ENCODE assay signal across 23 mouse cellular contexts in genomic region chr3:152949233-152949777, GRCm38 (mm10). TPM values are rescaled to one million over a fixed set of nuclear protein-coding genes. Genes with fewer than 3 reads are reported as not detected.
DNase-seq lines count a peak whose midpoint lies in the region; ATAC-seq and TF ChIP-seq lines count a peak whose summit lies in the region.
"Had no signal": no experiment of that assay in that cellular context is flagged by ENCODE, and none has a peak within 500 bp of the region (broad histone marks: within the 10 kb centered on the region; RNA-seq: fewer than 3 reads in every experiment).

No protein-coding gene starts in this region.

- 0 out of 2 replicates have a peak, but pooled peaks cover 3% of the 10 kb centered on the region for H3K4me1 ChIP-seq in kidney, embryonic 15.5 days
- peaks cover 17 to 55% of the 10 kb centered on the region in 2 experiments for H3K4me1 ChIP-seq in MEL (ENCODE audit: control insufficient read depth in 1 of 2, insufficient read depth in 2 of 2, low read length in 2 of 2)
- H3K4me1 ChIP-seq in liver, embryonic 16.5 days (ENCODE audit: control insufficient read depth, low read depth, low read length): no peaks in the 10 kb centered on the region; the same call in 1 of the 2 replicates
- H3K4me1 ChIP-seq: forebrain, embryonic 13.5 days had no signal

- no peak overlapping the region for H3K4me2 ChIP-seq in kidney, embryonic 15.5 days
- H3K4me2 ChIP-seq in liver, embryonic 16.5 days (ENCODE audit: low read depth, low read length): no peak overlapping the region
- H3K4me2 ChIP-seq: forebrain, embryonic 13.5 days; hindbrain, embryonic 12.5 days; liver, embryonic 13.5 days; neural tube, embryonic 15.5 days had no signal

- no peaks in the 10 kb centered on the region for H3K27me3 ChIP-seq in kidney, embryonic 15.5 days
- H3K27me3 ChIP-seq in MEL (ENCODE audit: control insufficient read depth in 1 of 2, insufficient read depth in 2 of 2, low read length in 2 of 2): no peaks in the 10 kb centered on the region
- H3K27me3 ChIP-seq in liver, embryonic 16.5 days (ENCODE audit: control insufficient read depth, insufficient read depth, low read depth, low read length): no peaks in the 10 kb centered on the region
- H3K27me3 ChIP-seq: CH12.LX; forebrain, embryonic 13.5 days; hindbrain, embryonic 12.5 days; liver, embryonic 13.5 days; neural tube, embryonic 15.5 days had no signal

- peak; percentile 54; the same call in 1 of the 2 replicates for ATAC-seq in kidney, embryonic 15.5 days (replicated peaks; ENCODE audit: low FRiP score)
- 0 out of 2 replicates have a peak, but pooled peaks have one; percentile 16 for ATAC-seq in liver, embryonic 16.5 days (ENCODE audit: low read depth)

- DNase-seq in kidney, postnatal 10 days: no peak
- DNase-seq in lung, postnatal 10 days: peak; percentile 7
- DNase-seq in lung, postnatal 25 days (ENCODE audit: low spot score): no peak
- peak; percentile 71 for DNase-seq in MEL (ENCODE audit: low read depth, low spot score)
- DNase-seq: adrenal gland, adult 8-10 months; B cell, adult 2 months; cerebellum, adult 8-10 months; cerebellum, postnatal 25 days; gastrocnemius, postnatal 10 days; kidney, adult 11 months; layer of hippocampus, adult 9-11 months; liver, embryonic 13.5 days; midbrain, embryonic 14.5 days; retina, postnatal 1 day; right cerebral cortex, postnatal 14 days had no signal

- no peak overlapping the region for H3K4me3 ChIP-seq in kidney, embryonic 15.5 days (replicated peaks)
- peak overlapping the region; percentile 27 to 30 for H3K4me3 ChIP-seq in MEL (ENCODE audit: control insufficient read depth in 1 of 2, insufficient read depth in 1 of 2, low read depth in 2 of 2, low read length in 2 of 2)
- no peak overlapping the region for H3K4me3 ChIP-seq in liver, embryonic 16.5 days (ENCODE audit: low read depth, low read length)
- H3K4me3 ChIP-seq: forebrain, embryonic 13.5 days; hindbrain, embryonic 12.5 days; liver, embryonic 13.5 days; neural tube, embryonic 15.5 days had no signal

- no peak overlapping the region for H3K27ac ChIP-seq in kidney, embryonic 15.5 days
- H3K27ac ChIP-seq in MEL (ENCODE audit: control insufficient read depth, low read depth, low read length): peak overlapping the region; percentile 99
- H3K27ac ChIP-seq in liver, embryonic 16.5 days (ENCODE audit: low read length): no peak overlapping the region
- H3K27ac ChIP-seq: forebrain, embryonic 13.5 days; hindbrain, embryonic 12.5 days; kidney, postnatal 0 days; liver, embryonic 13.5 days; neural tube, embryonic 15.5 days had no signal

- no peak; a peak in 1 of 4 replicates for TF ChIP-seq POLR2A in MEL (IDR thresholded peaks at IDR 0.05; ENCODE audit: control insufficient read depth in 1 of 2, insufficient read depth in 1 of 2, low read depth in 1 of 2, low read length in 2 of 2, poor library complexity in 1 of 2)

- WGBS in kidney, embryonic 15.5 days: 93% methylated on average over 15 of the region's 15 CpGs
- 66% methylated on average over 15 of the region's 15 CpGs for WGBS in liver, embryonic 16.5 days (ENCODE audit: insufficient replicate concordance)

- no peak for TF ChIP-seq EP300 in MEL (IDR thresholded peaks at IDR 0.05; ENCODE audit: low read depth in 1 of 2, low read length in 2 of 2)

- H3K9ac ChIP-seq in kidney, embryonic 15.5 days: no peak overlapping the region
- H3K9ac ChIP-seq in MEL (ENCODE audit: control insufficient read depth, low read depth, low read length, poor library complexity, severe bottlenecking): peak overlapping the region; percentile 47
- H3K9ac ChIP-seq in liver, embryonic 16.5 days (ENCODE audit: low read depth, low read length): no peak overlapping the region
- H3K9ac ChIP-seq: forebrain, embryonic 13.5 days; hindbrain, embryonic 12.5 days; liver, embryonic 13.5 days; neural tube, embryonic 15.5 days had no signal

- TF ChIP-seq CTCF in MEL (IDR thresholded peaks at IDR 0.05 in 2 of 3, conservative IDR thresholded peaks at IDR 0.05 in 1 of 3; ENCODE audit: control insufficient read depth in 1 of 3, insufficient read depth in 1 of 3, low read depth in 2 of 3, low read length in 3 of 3, poor library complexity in 1 of 3, severe bottlenecking in 1 of 3): peak in 2 of 3 experiments; percentile 11 to 25; a peak in 3 of 6 replicates

- TF ChIP-seq RAD21 in MEL (IDR thresholded peaks at IDR 0.05; ENCODE audit: low read depth, low read length): no peak

- H3K36me3 ChIP-seq in kidney, embryonic 15.5 days: no peaks in the 10 kb centered on the region
- peaks cover 0 to 33% of the 10 kb centered on the region in 2 experiments; a peak in 2 of 4 replicates for H3K36me3 ChIP-seq in MEL (ENCODE audit: control insufficient read depth in 1 of 2, insufficient read depth in 2 of 2, low read length in 2 of 2)
- no peaks in the 10 kb centered on the region for H3K36me3 ChIP-seq in liver, embryonic 16.5 days (ENCODE audit: control insufficient read depth, insufficient read depth)
- H3K36me3 ChIP-seq: hindbrain, embryonic 12.5 days; liver, embryonic 13.5 days; neural tube, embryonic 15.5 days had no signal

- no peaks in the 10 kb centered on the region for H3K9me3 ChIP-seq in kidney, embryonic 15.5 days (replicated peaks)
- no peaks in the 10 kb centered on the region for H3K9me3 ChIP-seq in MEL (replicated peaks; ENCODE audit: insufficient read depth, low read length)
- H3K9me3 ChIP-seq in liver, embryonic 16.5 days (replicated peaks; ENCODE audit: control insufficient read depth, low read length): no peaks in the 10 kb centered on the region
- H3K9me3 ChIP-seq: forebrain, embryonic 13.5 days; hindbrain, embryonic 12.5 days; liver, embryonic 13.5 days; neural tube, embryonic 15.5 days had no signal

- no peaks in the 10 kb centered on the region for H3K79me2 ChIP-seq in MEL (ENCODE audit: control insufficient read depth, insufficient read depth, low read length, poor library complexity)

TF ChIP-seq in MEL, 35 proteins besides CTCF, POLR2A, EP300 and RAD21 (continues in another document):
- TF ChIP-seq BHLHE40 (IDR thresholded peaks at IDR 0.05; ENCODE audit: borderline replicate concordance, low read depth, low read length): no peak
- peak; percentile 73; the same call in 1 of the 2 replicates for TF ChIP-seq MAX (IDR thresholded peaks at IDR 0.05; ENCODE audit: low read length)
- no peak for TF ChIP-seq MEF2A (IDR thresholded peaks at IDR 0.05; ENCODE audit: extremely low read depth, insufficient replicate concordance, low read depth, low read length, poor library complexity, severe bottlenecking)
- no peak for TF ChIP-seq MAFK (IDR thresholded peaks at IDR 0.05; ENCODE audit: borderline replicate concordance, low read depth, low read length)
- TF ChIP-seq TBP (IDR thresholded peaks at IDR 0.05; ENCODE audit: low read depth, low read length): no peak
- no peak for TF ChIP-seq USF1 (IDR thresholded peaks at IDR 0.05; ENCODE audit: low read depth, low read length)
- no peak for TF ChIP-seq UBTF (IDR thresholded peaks at IDR 0.05; ENCODE audit: borderline replicate concordance, insufficient read depth, low read depth, low read length)
- TF ChIP-seq NELFE (IDR thresholded peaks at IDR 0.05; ENCODE audit: low read depth, low read length): peak; percentile 40; the same call in 1 of the 2 replicates
- no peak for TF ChIP-seq GABPA (IDR thresholded peaks at IDR 0.05; ENCODE audit: low read depth, low read length)
- TF ChIP-seq JUND (IDR thresholded peaks at IDR 0.05; ENCODE audit: low read depth, low read length): no peak
- TF ChIP-seq TCF12 (IDR thresholded peaks at IDR 0.05; ENCODE audit: low read depth, low read length): 0 out of 2 replicates have a peak, but pooled peaks have one; percentile 5
- TF ChIP-seq TAL1 (IDR thresholded peaks at IDR 0.05; ENCODE audit: low read length): no peak
- no peak for TF ChIP-seq MYB (IDR thresholded peaks at IDR 0.05; ENCODE audit: low read depth, low read length)
- TF ChIP-seq MAZ (IDR thresholded peaks at IDR 0.05; ENCODE audit: low read depth, low read length): no peak
- 0 out of 2 replicates have a peak, but pooled peaks have one; percentile 18 for TF ChIP-seq MYC (IDR thresholded peaks at IDR 0.05; ENCODE audit: low read depth, low read length)
- TF ChIP-seq SMC3 (IDR thresholded peaks at IDR 0.05; ENCODE audit: low read depth, low read length): no peak
- 0 out of 2 replicates have a peak, but pooled peaks have one; percentile 8 for TF ChIP-seq ZC3H11A (IDR thresholded peaks at IDR 0.05; ENCODE audit: low read depth, low read length)
- 0 out of 2 replicates have a peak, but pooled peaks have one; percentile 53 for TF ChIP-seq CHD1 (IDR thresholded peaks at IDR 0.05; ENCODE audit: low read depth, low read length)
- no peak; the same call in 1 of the 2 replicates for TF ChIP-seq POLR2AphosphoS2 (IDR thresholded peaks at IDR 0.05; ENCODE audit: low read length)
- TF ChIP-seq HCFC1 (IDR thresholded peaks at IDR 0.05; ENCODE audit: low read depth, low read length): peak; percentile 3; the same call in 1 of the 2 replicates
- no peak for TF ChIP-seq ZNF384 (IDR thresholded peaks at IDR 0.05; ENCODE audit: low read depth, low read length)
- TF ChIP-seq NRF1 (IDR thresholded peaks at IDR 0.05; ENCODE audit: insufficient read depth, low read depth, low read length, poor library complexity, severe bottlenecking): no peak
- no peak for TF ChIP-seq GATA1 (IDR thresholded peaks at IDR 0.05; ENCODE audit: low read depth, low read length)
- TF ChIP-seq USF2 (IDR thresholded peaks at IDR 0.05; ENCODE audit: borderline replicate concordance in 1 of 2, insufficient read depth in 1 of 2, low read depth in 1 of 2, low read length in 2 of 2): no peak
- no peak; the same call in none of the 2 replicates for TF ChIP-seq MXI1 (IDR thresholded peaks at IDR 0.05; ENCODE audit: low read depth, low read length)
- TF ChIP-seq RCOR1 (IDR thresholded peaks at IDR 0.05; ENCODE audit: low read depth, low read length): no peak
- no peak for TF ChIP-seq POLR2AphosphoS5 (IDR thresholded peaks at IDR 0.05; ENCODE audit: borderline replicate concordance, low read depth, low read length)
- TF ChIP-seq ELF1 (IDR thresholded peaks at IDR 0.05; ENCODE audit: low read depth, low read length): no peak
- TF ChIP-seq SIN3A (IDR thresholded peaks at IDR 0.05; ENCODE audit: low read length): peak; percentile 51
- TF ChIP-seq CHD2 (IDR thresholded peaks at IDR 0.05; ENCODE audit: low read length): no peak
- no peak for TF ChIP-seq E2F4 (IDR thresholded peaks at IDR 0.05; ENCODE audit: borderline replicate concordance, low read depth, low read length)

RNA-seq across cellular contexts. Expression of gene St6galnac5, which starts 32.7 kb away (rescaled TPM):
- polyA plus RNA-seq in kidney, embryonic 15.5 days (2015; fragmentation: Nextera tagmentation; extraction: Ambion mirVana): 1.0 and 1.2 TPM in 2 replicates
- not detected in 2 replicates for total RNA-seq in MEL (2012; rRNA removed)
- not detected for polyA plus RNA-seq in MEL (2012; ENCODE audit: insufficient read depth in 1 of 2, insufficient read length in 2 of 2, low read depth in 1 of 2, low replicate concordance in 2 of 2, missing spikeins in 1 of 2)
- 0.05 TPM in 1 of 2 replicates, not detected in the other for polyA plus RNA-seq in liver, embryonic 16.5 days (2015; fragmentation: Nextera tagmentation; extraction: Ambion mirVana)
- total RNA-seq: CH12.LX; heart, postnatal 25 days had no signal

Comparison
In these comparisons a context has a peak if more than half of its experiments do, and no peak if none do; other contexts are left out.
1. DNase-seq: peak in lung, postnatal 10 days (single experiment) and MEL (single experiment); none in kidney, postnatal 10 days (single experiment) and lung, postnatal 25 days (single experiment).
2. H3K4me3 ChIP-seq: peak in MEL (2 of 2); none in kidney, embryonic 15.5 days (single experiment) and liver, embryonic 16.5 days (single experiment).